Mouse (Mus musculus): ENCODE results near the gene Tmem151a. TPM values are rescaled to one million over a fixed set of nuclear protein-coding genes. Genes with fewer than 3 reads are reported as not detected.
A peak's percentile ranks its signal among the peaks of the same experiment; 100 is the strongest.
"Not testable (repeated sequence)": the region's sequence is repeated elsewhere in the genome, so short reads cannot be mapped to it uniquely, and the experiment has no call there.

The Tmem151a gene
- polyA plus RNA-seq, 1 experiment from 2014 or later: 0.04 TPM

DNA sequence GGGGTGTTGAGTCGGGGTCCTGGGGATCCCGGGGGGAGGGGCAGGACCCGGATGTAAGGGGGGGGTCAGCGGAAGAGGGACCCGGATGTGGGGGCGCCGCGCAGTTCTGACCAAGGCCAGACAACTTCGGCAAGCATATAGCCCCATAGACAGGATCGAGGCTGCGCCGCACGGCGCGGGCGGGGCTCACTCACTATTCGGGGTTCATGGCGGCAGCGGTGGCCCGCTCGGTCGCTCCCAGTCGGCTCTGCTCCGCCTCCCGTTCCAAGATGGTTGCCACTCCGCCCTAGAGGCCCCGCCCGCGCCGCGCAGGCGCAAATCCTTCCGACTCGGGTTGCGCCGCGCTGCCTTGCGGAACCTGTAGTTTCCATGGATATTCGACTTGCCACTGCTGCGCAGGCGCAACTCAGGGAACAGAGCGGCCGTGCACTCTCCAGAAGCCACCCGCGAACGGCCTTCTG is 21.4 kb upstream of the Tmem151a start, which contains the start of gene Rab1b:
Gene Rab1b, minus strand, starts transcription at position 342 of the 461 bp plus-strand sequence.
- peak within 1 kb of the TSS; percentile 84 for H3K27ac ChIP-seq
- peaks cover 34% of the 10 kb centered on the region for H3K36me3 ChIP-seq (ENCODE audit: inconsistent target)
- WGBS (ENCODE audit: missing documents): under 1% methylated on average over 38 of the region's 46 CpGs
- peaks cover 26% of the 10 kb centered on the region for H3K79me2 ChIP-seq (ENCODE audit: inconsistent target)
- H3K4me3 ChIP-seq (ENCODE audit: inconsistent target): peak within 1 kb of the TSS; percentile 89

DNA sequence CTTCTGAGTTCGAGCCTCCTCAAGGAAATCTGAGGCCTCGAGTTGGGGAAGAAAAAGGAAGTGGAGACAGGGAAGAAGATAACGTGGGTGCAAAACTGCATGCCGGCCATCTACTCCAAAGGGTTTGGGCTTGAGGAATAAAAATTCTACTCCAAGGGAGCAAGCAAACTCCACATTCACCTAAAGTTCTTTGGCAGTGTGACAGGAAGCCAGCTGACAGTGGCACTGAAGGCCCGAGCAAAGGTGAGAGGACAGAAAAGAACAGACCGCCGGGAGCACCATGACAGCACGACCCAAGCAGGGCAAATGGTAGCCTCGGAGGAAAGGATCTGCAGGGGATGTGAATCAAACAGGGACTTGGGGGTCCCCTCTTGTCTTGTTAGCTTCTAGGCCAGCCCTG is 20.7 kb upstream of the Tmem151a start:
- peak overlapping the region; percentile 89 for H3K4me3 ChIP-seq (ENCODE audit: inconsistent target)
- H3K79me2 ChIP-seq (ENCODE audit: inconsistent target): peaks cover 26% of the 10 kb centered on the region
- 0% methylated on average over 9 of the region's 9 CpGs for WGBS (ENCODE audit: missing documents)
- H3K36me3 ChIP-seq (ENCODE audit: inconsistent target): peaks cover 36% of the 10 kb centered on the region
- H3K27ac ChIP-seq: peak overlapping the region; percentile 84

DNA sequence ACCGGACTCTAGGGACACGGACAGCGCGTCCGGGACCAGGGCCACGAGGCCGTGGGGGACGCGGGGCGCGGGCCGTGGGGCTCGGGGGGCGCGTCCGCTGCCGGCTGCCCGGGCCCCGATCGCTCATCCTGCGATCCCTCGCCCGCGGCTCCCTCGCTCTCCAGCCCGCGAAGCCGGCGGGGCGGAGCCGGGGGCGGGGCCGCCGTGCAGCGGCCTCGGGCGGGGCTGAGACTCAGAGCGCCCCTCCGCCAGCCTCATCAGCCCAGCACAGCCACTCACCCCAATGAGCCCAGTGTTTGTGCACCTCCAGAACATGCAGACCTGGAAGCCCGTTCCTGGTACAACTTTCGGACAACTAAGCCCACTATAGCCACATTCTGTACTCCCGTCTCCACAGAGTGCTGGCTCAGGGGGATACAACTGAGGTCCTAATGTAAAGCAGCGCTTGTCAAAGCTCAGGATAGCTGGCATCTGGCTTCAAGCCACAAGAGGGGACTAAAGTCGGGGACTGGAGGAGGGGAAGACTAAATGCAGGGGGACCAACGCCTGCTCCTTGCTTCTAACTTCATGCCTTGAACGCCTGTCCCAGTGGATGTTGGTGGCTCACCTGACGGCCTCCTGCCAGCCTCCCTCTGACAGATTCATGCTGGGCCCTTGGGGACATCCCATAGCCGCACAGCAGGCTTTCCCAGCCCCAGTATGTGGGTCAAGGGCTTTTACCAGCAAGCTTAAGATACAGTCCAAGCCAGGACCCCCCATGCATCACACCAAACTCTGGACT is 13.2 kb upstream of the Tmem151a start, which contains the start of gene Cnih2:
Gene Cnih2, minus strand, starts transcription at position 159 of the 781 bp plus-strand sequence.
- WGBS (ENCODE audit: missing documents): 12% methylated on average over 48 of the region's 48 CpGs
- Histone ChIP-seq H3K79me2 (ENCODE audit: inconsistent target) (no peaks in the 10 kb centered on the region; the same call in 1 of the 2 replicates), H3K27ac (no peak within 1 kb of the TSS), H3K4me3 (ENCODE audit: inconsistent target) (no peak within 1 kb of the TSS), H3K36me3 (ENCODE audit: inconsistent target) (peaks cover 37% of the 10 kb centered on the region)

DNA sequence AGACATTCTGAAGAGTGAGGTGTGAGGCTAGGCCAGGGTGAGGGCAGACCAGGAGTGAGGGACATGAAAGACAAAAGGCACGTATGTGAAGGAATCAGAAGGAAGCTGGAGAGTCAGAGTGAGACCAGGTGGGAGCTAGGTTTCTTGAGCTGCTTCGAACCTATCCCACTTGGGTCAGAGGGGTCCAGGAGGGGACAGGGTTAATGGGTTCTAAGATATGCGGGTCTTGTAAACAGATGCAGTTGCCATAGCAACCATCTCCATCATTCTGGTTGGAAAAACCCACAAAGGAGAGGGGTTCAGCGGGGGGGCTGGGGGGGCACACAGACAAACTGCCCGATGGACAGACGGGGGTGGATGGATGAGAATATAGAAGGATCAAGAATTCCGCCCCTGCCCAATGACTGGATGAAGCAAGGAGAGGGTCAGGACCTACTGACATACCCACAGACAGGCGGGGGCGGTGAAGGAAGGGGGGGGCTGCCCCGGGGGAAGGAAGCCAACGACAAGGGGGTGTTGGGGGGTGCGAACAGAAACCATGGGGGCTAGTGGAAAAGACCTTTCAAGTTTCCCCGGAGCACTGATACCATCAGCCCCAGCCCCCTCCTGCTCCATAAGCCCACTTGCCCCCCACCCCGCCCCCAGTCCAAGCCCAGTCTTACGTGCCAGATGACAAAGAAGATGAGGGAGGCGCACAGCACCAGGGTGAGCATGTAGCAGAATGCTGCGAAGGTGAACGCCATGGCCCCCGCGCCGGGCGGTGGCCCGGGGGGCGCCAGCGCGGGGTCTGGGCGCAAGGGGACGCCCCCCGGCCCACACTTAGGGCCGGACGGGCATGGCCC is 12.4 kb upstream of the Tmem151a start:
- no peaks in the 10 kb centered on the region for H3K79me2 ChIP-seq (ENCODE audit: inconsistent target)
- H3K36me3 ChIP-seq (ENCODE audit: inconsistent target): peaks cover 31% of the 10 kb centered on the region
- 7% methylated on average over 22 of the region's 31 CpGs for WGBS (ENCODE audit: missing documents)
- H3K4me3 ChIP-seq (ENCODE audit: inconsistent target): no peak overlapping the region
- H3K27ac ChIP-seq: no peak overlapping the region

DNA sequence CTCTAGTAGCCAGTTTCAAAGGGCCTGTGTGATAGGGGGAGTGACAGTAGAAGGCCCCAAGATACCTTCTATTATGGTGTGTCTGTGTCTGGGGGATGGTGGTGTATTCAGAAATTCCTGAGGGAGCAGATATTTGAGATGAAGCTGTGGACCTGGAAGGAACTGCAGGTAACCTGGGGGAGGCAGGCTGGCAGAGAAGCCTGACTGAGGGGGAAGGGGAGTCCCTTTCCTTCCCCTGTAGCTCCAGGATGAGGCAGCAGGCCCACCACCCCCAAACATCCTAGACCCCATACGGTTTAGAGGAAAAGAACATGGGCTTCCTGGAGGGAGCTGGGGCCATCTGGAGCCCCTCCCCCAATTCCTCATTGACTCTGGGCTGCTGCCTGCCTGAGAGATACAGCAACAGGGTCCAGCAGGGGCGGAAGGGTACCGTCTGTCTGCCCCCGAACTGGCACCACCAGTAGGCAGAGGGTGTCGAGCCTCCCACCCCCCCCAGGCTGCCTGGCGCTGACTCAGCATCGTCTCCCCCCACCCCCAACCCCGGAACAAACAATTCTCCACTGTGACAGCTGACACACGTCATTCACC is 10.7 kb upstream of the Tmem151a start:
- Histone ChIP-seq H3K27ac (no peak overlapping the region), H3K4me3 (ENCODE audit: inconsistent target) (no peak overlapping the region), H3K79me2 (ENCODE audit: inconsistent target) (no peaks in the 10 kb centered on the region), H3K36me3 (ENCODE audit: inconsistent target) (peaks cover 31% of the 10 kb centered on the region)
- 6% methylated on average over 9 of the region's 9 CpGs for WGBS (ENCODE audit: missing documents)

DNA sequence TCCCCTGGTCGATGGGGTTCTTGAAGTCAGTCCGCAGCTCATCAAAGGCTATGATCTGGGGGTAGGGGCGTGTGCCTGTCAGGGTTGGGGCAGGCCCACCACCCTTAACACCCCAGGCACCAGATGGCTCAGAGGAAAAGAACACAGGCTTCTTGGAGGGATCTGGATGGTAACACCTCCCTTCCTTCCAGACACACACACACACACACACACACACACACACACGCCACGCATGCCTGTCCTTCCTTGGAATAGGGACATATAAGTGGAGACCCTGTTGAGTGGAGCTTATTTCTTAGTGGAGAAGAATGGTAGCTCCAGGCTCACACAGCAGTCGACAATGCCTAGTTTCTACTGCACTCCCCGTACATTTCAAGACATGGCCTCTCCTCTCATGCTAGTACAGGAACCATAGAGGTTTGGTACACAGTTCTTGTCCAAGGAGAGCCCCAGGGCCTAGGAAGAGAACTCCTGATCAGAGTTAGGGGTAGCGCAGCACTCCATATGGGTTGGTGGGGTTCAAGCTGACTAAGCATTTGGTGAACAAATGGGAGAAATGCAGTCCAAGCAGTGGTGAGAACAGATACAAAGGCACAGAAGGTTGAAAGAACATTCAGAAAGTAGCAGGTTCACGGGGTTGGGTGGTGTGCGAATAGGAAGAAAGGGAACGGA is 9.6 kb upstream of the Tmem151a start:
- WGBS (ENCODE audit: missing documents): 44% methylated on average over 11 of the region's 11 CpGs
- Histone ChIP-seq H3K4me3 (ENCODE audit: inconsistent target) (no peak overlapping the region), H3K27ac (no peak overlapping the region), H3K79me2 (ENCODE audit: inconsistent target) (no peaks in the 10 kb centered on the region), H3K36me3 (ENCODE audit: inconsistent target) (peaks cover 22% of the 10 kb centered on the region; the same call in 1 of the 2 replicates)

DNA sequence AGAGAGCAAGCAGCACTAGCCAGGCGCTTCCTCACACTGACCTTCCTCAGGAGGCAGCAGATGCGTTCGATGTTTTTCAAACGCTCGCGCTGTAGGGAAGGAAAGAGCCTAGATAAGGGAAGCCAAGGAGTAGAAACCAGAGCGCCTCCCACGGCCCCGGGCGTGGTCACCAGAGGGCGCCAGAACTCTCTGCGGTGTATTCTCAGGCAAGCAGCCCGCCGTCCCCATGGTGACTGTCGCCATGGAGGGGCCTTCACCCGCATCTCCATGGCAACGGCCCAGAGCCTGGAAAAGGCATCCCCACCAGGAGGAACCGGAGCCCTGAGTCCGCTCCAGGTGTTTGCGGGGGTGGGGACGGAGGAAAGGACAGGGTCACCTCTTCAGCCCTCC is 8.9 kb upstream of the Tmem151a start:
- Histone ChIP-seq H3K27ac (no peak overlapping the region), H3K79me2 (ENCODE audit: inconsistent target) (peaks cover 3% of the 10 kb centered on the region; the same call in 1 of the 2 replicates), H3K4me3 (ENCODE audit: inconsistent target) (no peak overlapping the region), H3K36me3 (ENCODE audit: inconsistent target) (peaks cover 20% of the 10 kb centered on the region; the same call in 1 of the 2 replicates)
- 3% methylated on average over 21 of the region's 21 CpGs for whole genome bisulfite sequencing (ENCODE audit: missing documents)

DNA sequence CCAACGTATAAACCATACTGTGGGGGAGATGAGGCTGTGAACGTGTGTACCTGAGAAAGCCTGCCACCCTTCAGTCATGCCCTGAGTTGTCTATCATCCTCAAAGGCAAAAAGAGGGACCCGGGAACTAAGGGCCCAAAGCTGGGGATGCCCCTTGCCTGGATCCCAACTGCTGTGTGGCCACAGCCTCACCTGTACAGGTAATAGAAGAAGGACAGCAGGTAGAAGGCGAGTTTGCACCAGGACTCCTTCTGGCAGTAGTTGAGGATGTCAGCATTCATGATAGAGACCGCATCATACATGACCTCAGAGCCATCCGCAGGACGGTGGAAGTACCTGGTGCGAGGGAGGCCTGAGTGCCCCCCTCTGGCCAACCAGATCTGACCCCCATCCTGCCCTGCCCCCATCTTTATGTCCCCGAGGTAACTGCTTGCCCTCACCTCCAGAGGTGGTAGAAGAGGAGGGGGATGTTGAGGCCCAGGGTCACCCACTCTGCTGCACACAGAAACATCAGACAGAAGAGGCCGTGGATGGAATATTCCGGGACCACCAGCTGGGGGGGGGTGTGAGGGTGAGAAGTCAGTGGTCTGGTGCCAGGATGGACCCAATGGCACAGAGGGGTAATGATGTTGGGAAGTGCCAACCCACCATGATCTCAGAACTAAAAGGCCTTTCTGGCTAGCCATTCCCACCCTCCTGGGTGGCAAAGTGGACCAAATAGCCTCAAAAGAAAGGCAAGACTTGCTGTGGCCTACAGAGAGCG is 8.3 kb upstream of the Tmem151a start:
- H3K4me3 ChIP-seq (ENCODE audit: inconsistent target): no peak overlapping the region
- H3K27ac ChIP-seq: no peak overlapping the region
- WGBS (ENCODE audit: missing documents): 84% methylated on average over 12 of the region's 12 CpGs
- H3K36me3 ChIP-seq (ENCODE audit: inconsistent target): peaks cover 20% of the 10 kb centered on the region; the same call in 1 of the 2 replicates
- H3K79me2 ChIP-seq (ENCODE audit: inconsistent target): peaks cover 9% of the 10 kb centered on the region; the same call in 1 of the 2 replicates

DNA sequence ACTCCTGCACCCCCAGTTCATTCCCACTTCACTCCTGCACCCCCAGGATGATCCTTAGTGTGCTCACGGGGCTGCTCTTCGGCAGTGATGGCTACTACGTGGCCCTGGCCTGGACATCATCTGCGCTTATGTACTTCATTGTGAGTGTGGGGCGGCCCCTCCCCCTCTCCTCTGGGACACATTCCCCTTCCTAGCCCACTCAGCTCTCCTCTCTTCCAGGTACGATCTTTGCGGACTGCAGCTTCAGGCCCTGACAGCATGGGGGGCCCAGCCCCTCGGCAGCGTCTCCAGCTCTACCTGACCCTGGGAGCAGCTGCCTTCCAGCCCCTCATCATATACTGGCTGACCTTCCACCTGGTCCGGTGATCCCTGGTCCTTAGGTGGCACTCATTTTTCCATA is 6.8 kb upstream of the Tmem151a start:
- H3K79me2 ChIP-seq (ENCODE audit: inconsistent target): peaks cover 9% of the 10 kb centered on the region; the same call in 1 of the 2 replicates
- no peak overlapping the region for H3K4me3 ChIP-seq (ENCODE audit: inconsistent target)
- H3K27ac ChIP-seq: no peak overlapping the region
- peaks cover 20% of the 10 kb centered on the region; the same call in 1 of the 2 replicates for H3K36me3 ChIP-seq (ENCODE audit: inconsistent target)
- WGBS (ENCODE audit: missing documents): 97% methylated on average over 10 of the region's 10 CpGs

DNA sequence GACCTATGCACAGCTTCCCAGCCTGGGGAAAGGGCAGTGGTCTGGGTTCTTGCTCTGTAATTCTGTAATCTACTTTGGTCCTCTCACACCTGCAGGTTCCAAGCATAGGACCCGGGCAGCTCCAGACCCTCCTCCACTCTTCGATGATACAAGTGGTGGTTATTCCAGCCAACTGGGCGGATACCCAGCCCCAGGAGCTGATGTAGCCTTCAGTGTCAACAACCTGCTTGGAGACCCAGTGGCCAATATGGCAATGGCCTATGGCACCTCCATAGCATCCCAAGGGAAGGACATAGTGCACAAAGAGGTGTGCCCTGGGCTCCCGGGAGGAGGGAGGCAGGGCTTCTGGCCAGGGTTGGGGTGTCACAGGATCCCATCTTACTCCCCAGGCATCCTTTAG is 4.0 kb upstream of the Tmem151a start:
- WGBS (ENCODE audit: missing documents): 100% methylated on average over 4 of the region's 4 CpGs
- H3K4me3 ChIP-seq (ENCODE audit: inconsistent target): peak overlapping the region; percentile 96
- peaks cover 9% of the 10 kb centered on the region; the same call in 1 of the 2 replicates for H3K79me2 ChIP-seq (ENCODE audit: inconsistent target)
- no peak overlapping the region for H3K27ac ChIP-seq
- peaks cover 20% of the 10 kb centered on the region; the same call in 1 of the 2 replicates for H3K36me3 ChIP-seq (ENCODE audit: inconsistent target)

DNA sequence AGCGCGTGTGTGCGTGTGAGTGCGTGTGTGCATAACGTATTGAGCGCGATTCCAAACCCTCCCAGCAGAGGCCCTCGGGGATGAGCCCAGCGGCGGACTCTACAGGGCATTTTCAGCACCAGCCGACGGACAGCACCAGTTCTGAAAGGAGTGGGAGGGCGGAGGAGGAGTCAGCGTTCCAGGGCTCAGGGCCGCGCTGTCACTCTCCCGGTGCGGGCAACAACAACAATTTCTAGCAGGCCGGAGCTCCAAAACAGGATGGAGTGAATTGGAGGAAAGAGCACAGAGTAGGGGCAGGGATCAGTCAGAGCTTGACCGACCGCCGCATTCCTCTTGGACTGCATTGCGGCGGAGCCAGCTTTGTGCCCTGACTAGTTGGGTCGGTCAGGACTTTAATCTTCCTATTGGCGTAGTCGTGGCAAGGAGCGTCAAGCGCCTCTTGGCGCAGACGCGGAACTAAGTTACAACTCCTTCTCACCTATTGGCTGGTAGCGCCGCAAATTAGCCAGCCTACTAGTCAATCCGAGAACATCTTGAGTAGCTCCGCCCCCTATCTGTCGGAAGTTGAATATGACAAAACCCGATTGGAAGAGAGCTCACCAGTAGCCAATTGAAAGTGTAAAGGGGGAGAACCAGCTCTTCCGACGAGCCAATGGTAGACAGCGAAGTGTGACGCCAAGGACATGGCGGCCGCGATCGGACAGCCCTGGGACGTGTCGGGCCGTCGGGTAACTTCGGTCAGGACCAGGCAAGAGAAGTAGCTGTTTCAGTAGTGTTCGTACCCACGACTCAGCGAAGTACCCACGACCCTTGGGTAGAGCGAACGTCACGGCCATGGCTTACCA is 2.8 kb upstream of the Tmem151a start, which contains the start of gene Yif1a:
Gene Yif1a, plus strand, starts transcription at position 655 of the 845 bp plus-strand sequence.
- Histone ChIP-seq H3K27ac (peak within 1 kb of the TSS; percentile 54), H3K79me2 (ENCODE audit: inconsistent target) (peaks cover 9% of the 10 kb centered on the region; the same call in 1 of the 2 replicates), H3K36me3 (ENCODE audit: inconsistent target) (peaks cover 20% of the 10 kb centered on the region; the same call in 1 of the 2 replicates), H3K4me3 (ENCODE audit: inconsistent target) (peak within 1 kb of the TSS; percentile 96)
- 2% methylated on average over 58 of the region's 58 CpGs for WGBS (ENCODE audit: missing documents)

DNA sequence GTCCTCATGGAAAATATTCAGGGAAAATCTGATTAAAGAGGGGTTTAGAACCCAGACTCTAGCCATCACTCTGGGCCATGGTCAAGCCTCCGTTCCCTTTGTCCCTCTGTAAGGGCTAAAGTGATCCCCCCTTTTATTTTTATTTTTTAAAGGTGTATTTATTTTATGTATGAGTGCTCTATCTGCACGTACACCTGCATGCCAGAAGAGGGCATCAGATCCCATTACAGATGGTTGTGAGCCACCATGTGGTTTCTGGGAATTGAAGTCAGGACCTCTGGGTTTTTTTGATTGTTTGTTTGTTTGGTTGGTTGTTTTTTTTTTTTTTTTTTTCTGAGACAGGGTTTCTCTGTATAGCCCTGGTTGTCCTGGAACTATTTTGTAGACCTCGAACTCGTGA is 1.2 kb upstream of the Tmem151a start:
- not testable (repeated sequence) for H3K36me3 ChIP-seq (ENCODE audit: inconsistent target); H3K27ac ChIP-seq; H3K4me3 ChIP-seq (ENCODE audit: inconsistent target); H3K79me2 ChIP-seq (ENCODE audit: inconsistent target)
- WGBS (ENCODE audit: missing documents): 62% methylated on average over 4 of the region's 4 CpGs

Measured in macrophage (primary cell).